In the genomic region with DNA sequence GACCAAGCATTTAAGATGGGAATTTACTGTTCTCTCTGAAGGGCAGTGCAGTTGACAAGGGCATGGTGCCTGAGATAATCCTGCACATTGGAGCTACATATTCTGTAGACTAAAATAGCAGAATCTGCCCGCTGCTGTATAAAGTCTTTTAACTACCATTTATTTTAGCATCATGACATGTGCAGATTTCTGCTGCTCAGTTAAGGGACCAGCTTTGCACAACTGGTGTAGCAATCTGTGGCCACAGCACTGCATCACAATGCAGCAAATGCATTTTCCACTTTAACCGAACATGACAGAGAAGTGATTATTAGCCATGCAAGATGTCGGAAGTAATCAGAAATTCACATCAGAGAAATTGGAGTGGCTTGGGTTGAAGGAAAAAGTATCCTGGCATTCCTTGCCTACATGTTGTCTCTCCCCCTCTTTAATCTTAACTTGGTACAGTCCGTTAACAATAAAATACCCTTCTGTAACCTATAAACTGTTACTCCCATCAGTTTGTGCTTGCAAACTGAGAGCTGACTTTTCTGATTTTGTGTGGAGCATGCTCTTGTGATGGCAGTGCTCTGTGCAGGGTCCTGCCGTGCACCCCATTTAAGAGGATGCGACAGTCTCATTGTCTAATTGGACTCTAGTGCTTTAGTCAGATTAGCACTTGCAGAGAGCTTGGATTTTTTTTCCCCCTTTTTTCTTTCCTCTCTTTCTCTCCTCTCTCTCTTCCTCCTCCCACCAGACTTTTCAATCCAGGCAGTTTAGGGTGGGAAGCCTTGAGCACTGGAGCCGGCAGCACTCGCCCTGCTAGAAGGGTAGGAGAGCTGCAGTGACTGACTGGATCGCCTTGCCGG, we compare ENCODE assay signal across 8 mouse cellular contexts. TPM values are rescaled to one million over a fixed set of nuclear protein-coding genes. Genes with fewer than 3 reads are reported as not detected.
DNase-seq lines count a peak whose midpoint lies in the region; ATAC-seq lines count a peak whose summit lies in the region.

No protein-coding gene starts in this region.

- H3K4me3 ChIP-seq in heart, embryonic 10.5 days = peak overlapping the region; percentile 27; the same call in 1 of the 2 replicates
- no peak overlapping the region for H3K4me3 ChIP-seq in forebrain, embryonic 11.5 days (ENCODE audit: low read depth, low read length)
- peak overlapping the region; percentile 15 for H3K4me3 ChIP-seq in intestine, embryonic 14.5 days (ENCODE audit: low read depth, low read length)
- H3K4me3 ChIP-seq in midbrain, embryonic 12.5 days = peak overlapping the region; percentile 28

- H3K9me3 ChIP-seq in heart, embryonic 10.5 days = no peaks in the 10 kb centered on the region
- no peaks in the 10 kb centered on the region for H3K9me3 ChIP-seq in forebrain, embryonic 11.5 days (ENCODE audit: control insufficient read depth, low read length)
- no peaks in the 10 kb centered on the region for H3K9me3 ChIP-seq in intestine, embryonic 14.5 days (ENCODE audit: control insufficient read depth, low read length)
- no peaks in the 10 kb centered on the region for H3K9me3 ChIP-seq in midbrain, embryonic 12.5 days

- DNase-seq in heart, embryonic 10.5 days (ENCODE audit: low spot score) = no peak
- DNase-seq in heart, postnatal 25 days (ENCODE audit: low spot score) = no peak
- DNase-seq in forebrain, embryonic 11.5 days (ENCODE audit: low spot score) = no peak
- no peak for DNase-seq in intestine, embryonic 14.5 days (ENCODE audit: low spot score)
- no peak for DNase-seq in spleen, adult 12 weeks (ENCODE audit: low spot score)
- no peak for DNase-seq in ovary, postnatal 36 days (ENCODE audit: low spot score)
- no peak for DNase-seq in adrenal gland, postnatal 14 days

- H3K4me2 ChIP-seq in forebrain, embryonic 11.5 days (ENCODE audit: low read depth, low read length, severe bottlenecking) = peak overlapping the region; percentile 1; the same call in 1 of the 2 replicates
- H3K4me2 ChIP-seq in intestine, embryonic 14.5 days (ENCODE audit: low read length) = peak overlapping the region; percentile 35
- peak overlapping the region; percentile 43 for H3K4me2 ChIP-seq in midbrain, embryonic 12.5 days (replicated peaks)

- no peak for ATAC-seq in forebrain, embryonic 11.5 days (replicated peaks; ENCODE audit: low FRiP score)
- no peak for ATAC-seq in intestine, embryonic 14.5 days (replicated peaks; ENCODE audit: low FRiP score, low TSS enrichment, low read depth)
- no peak for ATAC-seq in midbrain, embryonic 12.5 days (ENCODE audit: low FRiP score, low read depth)

- peak overlapping the region; percentile 57; the same call in 1 of the 2 replicates for H3K27ac ChIP-seq in heart, embryonic 10.5 days
- H3K27ac ChIP-seq in forebrain, embryonic 11.5 days (ENCODE audit: low read depth, low read length) = no peak overlapping the region
- H3K27ac ChIP-seq in intestine, embryonic 14.5 days (ENCODE audit: low read depth) = peak overlapping the region; percentile 33; the same call in 1 of the 2 replicates
- peak overlapping the region; percentile 67 for H3K27ac ChIP-seq in midbrain, embryonic 12.5 days (replicated peaks)

- no peak overlapping the region for H3K9ac ChIP-seq in forebrain, embryonic 11.5 days (ENCODE audit: low read length)
- H3K9ac ChIP-seq in intestine, embryonic 14.5 days (ENCODE audit: low read length) = no peak overlapping the region
- H3K9ac ChIP-seq in midbrain, embryonic 12.5 days (replicated peaks) = peak overlapping the region; percentile 31; the same call in 1 of the 2 replicates

- no peaks in the 10 kb centered on the region for H3K36me3 ChIP-seq in heart, embryonic 10.5 days
- H3K36me3 ChIP-seq in forebrain, embryonic 11.5 days (ENCODE audit: control insufficient read depth, insufficient read depth, low read length) = no peaks in the 10 kb centered on the region
- H3K36me3 ChIP-seq in intestine, embryonic 14.5 days (ENCODE audit: control insufficient read depth, insufficient read depth, low read length) = no peaks in the 10 kb centered on the region
- H3K36me3 ChIP-seq in midbrain, embryonic 12.5 days = no peaks in the 10 kb centered on the region

- intact Hi-C loops in heart, postnatal 25 days (cut with DNase I) = no loop called here

- H3K4me1 ChIP-seq in heart, embryonic 10.5 days = peaks cover 55% of the 10 kb centered on the region
- 0 out of 2 replicates have a peak, but pooled peaks cover 4% of the 10 kb centered on the region for H3K4me1 ChIP-seq in forebrain, embryonic 11.5 days (replicated peaks; ENCODE audit: control insufficient read depth, insufficient read depth, low read length)
- H3K4me1 ChIP-seq in intestine, embryonic 14.5 days (replicated peaks; ENCODE audit: control insufficient read depth, insufficient read depth, low read length) = peaks cover 27% of the 10 kb centered on the region
- peaks cover 21% of the 10 kb centered on the region for H3K4me1 ChIP-seq in midbrain, embryonic 12.5 days

- no peaks in the 10 kb centered on the region for H3K27me3 ChIP-seq in heart, embryonic 10.5 days (ENCODE audit: insufficient read depth, poor library complexity, severe bottlenecking)
- H3K27me3 ChIP-seq in forebrain, embryonic 11.5 days (ENCODE audit: control insufficient read depth, insufficient read depth, low read length) = no peaks in the 10 kb centered on the region
- no peaks in the 10 kb centered on the region for H3K27me3 ChIP-seq in intestine, embryonic 14.5 days (replicated peaks; ENCODE audit: control insufficient read depth, insufficient read depth, low read length)
- no peaks in the 10 kb centered on the region for H3K27me3 ChIP-seq in midbrain, embryonic 12.5 days

- 50% methylated on average over 10 of the region's 10 CpGs for WGBS in heart, embryonic 10.5 days
- 34% methylated on average over 10 of the region's 10 CpGs for WGBS in forebrain, embryonic 11.5 days
- 40% methylated on average over 10 of the region's 10 CpGs for WGBS in intestine, embryonic 14.5 days
- WGBS in midbrain, embryonic 12.5 days = 26% methylated on average over 10 of the region's 10 CpGs

RNA-seq across cellular contexts. Expression of a gene that starts 52.2 kb away (rescaled TPM):
- 98.2 and 118 TPM in 2 replicates for polyA plus RNA-seq in heart, embryonic 10.5 days (2016; fragmentation: Nextera tagmentation; extraction: Ambion mirVana)
- total RNA-seq in heart, postnatal 25 days (2021) = 10 to 100 TPM; 15.3 to 15.5 TPM
- 135 and 143 TPM in 2 replicates for polyA plus RNA-seq in forebrain, embryonic 11.5 days (2014; fragmentation: Nextera tagmentation; extraction: Ambion mirVana)
- 90.0 and 98.1 TPM in 2 replicates for polyA plus RNA-seq in intestine, embryonic 14.5 days (2014; fragmentation: Nextera tagmentation; extraction: Ambion mirVana)
- polyA plus RNA-seq in midbrain, embryonic 12.5 days (2016; fragmentation: Nextera tagmentation; extraction: Ambion mirVana) = 96.7 and 98.4 TPM in 2 replicates
- 17.1 and 20.2 TPM in 2 replicates for total RNA-seq in adrenal gland, postnatal 14 days (2021)
